Mouse (Mus musculus): ENCODE measurements around the gene Fndc11. TPM values are rescaled to one million over a fixed set of nuclear protein-coding genes. Genes with fewer than 3 reads are reported as not detected.

The Fndc11 gene
- total RNA-seq, 2 experiments from 2014 or later: not detected

DNA sequence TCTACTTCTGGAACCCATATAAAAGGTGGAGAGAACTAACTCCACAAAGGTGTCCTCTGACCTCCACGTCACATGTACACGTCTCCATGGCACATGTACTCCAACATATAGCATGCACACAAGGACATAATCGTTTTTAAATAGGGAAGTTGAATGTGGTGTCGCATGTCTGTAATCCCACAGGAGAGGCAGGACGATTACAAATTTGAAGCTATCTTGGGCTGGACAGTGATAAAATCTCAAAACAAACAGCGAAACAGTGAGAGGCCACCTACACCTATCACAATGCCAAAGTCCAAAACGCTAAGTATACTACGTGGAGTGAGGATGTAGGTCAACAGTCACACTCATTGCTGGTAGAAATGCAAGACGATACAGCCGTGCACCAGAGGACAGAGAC lies 29.4 kb downstream of the Fndc11 start:
- ATAC-seq (replicated peaks; ENCODE audit: poor library complexity, severe bottlenecking): no peak

DNA sequence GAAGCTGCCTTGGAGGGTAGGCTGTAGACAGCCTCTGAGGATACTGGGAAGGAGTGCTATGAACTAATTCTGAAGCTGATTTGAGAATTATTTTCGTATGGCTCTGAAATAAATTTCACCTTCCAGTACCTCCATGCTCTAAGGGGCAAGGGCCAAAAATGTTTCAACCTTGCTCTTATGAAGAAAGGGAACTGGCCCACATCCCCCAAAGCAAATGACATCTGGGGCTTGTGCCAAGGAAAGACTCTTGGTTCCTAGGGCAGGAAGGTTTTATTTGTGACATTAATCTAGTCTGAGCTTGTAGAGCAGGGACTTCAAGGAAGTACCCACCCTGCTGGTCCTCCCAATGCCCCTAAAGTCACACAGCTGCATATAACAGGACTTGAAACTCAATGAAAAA lies 32.0 kb downstream of the Fndc11 start:
- no peak for ATAC-seq (replicated peaks; ENCODE audit: poor library complexity, severe bottlenecking)

DNA sequence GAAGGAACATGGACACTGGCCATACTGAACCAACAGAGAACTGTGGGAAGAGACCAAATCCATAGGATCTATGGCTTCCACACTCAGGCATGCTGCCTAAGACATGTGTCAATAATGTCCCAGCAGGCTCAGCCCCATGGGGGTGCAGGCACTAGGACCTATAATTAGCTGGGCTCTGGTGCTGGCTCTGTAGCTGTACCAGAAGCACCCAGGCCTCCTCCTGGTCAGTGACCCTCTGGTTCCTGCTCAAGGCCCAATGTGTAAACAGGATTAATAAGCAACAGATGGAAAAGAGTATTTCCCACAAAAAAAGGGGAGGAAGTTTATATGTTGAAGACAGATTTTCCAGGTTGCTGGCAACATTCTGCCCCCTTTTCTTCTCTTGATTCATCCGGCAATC lies 33.4 kb downstream of the Fndc11 start:
- ATAC-seq (replicated peaks; ENCODE audit: poor library complexity, severe bottlenecking): no peak

DNA sequence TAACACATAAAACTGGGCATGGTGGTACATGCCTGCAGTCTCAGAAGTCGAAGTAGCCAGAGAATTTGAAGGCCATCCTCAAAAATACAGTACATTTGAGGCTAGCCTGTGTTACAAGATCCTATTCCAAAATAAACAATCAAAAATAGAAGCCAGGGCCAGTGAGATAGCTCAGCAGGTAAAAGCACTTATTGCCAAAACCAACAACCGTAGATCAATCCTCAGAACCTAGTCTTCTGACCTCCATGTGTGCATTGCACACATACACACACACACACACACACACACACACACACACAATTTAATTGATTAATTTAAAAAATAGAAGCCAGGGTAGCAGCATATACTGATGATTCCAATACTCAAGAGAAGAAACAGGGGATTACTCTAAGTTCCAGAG lies 47.0 kb downstream of the Fndc11 start:
- no peak for ATAC-seq (replicated peaks; ENCODE audit: poor library complexity, severe bottlenecking)

DNA sequence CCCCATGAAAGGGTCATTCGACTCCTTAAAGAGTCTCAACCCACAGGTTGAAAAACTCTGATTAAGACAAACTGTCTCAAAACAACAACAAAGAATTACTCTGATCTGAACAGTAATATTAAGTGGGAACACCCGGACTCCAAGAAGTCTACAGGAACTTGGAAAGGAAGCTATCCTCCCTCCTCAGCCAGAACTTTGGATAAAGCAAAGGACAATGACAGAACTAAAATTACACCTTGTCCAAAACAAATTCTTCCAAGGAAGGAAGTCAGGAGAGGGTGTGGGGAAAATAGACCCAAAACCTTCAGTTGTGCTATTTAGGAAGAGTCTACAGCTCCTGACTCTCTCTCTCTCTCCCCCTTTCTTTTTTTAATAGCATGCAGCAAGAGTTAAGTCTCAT lies 52.3 kb downstream of the Fndc11 start:
- no peak for ATAC-seq (replicated peaks; ENCODE audit: poor library complexity, severe bottlenecking)

Other genes starting within 250 kb of the Fndc11 start
- 1.6 TPM in 1 of 2 replicates, not detected in the other for gene Col20a1, start 233.5 kb upstream of the Fndc11 start, total RNA-seq (2014; fragmentation: Nextera tagmentation)
- 0.04 TPM in 1 of 2 replicates, not detected in the other for gene Col20a1, start 233.5 kb upstream of the Fndc11 start, total RNA-seq (2017)
- gene Chrna4, start 176.5 kb upstream of the Fndc11 start, total RNA-seq (2014; fragmentation: Nextera tagmentation): not detected in 2 replicates
- gene Chrna4, start 176.5 kb upstream of the Fndc11 start, total RNA-seq (2017): not detected in 2 replicates
- gene Kcnq2, start 84.7 kb upstream of the Fndc11 start, total RNA-seq (2014; fragmentation: Nextera tagmentation): not detected in 2 replicates
- not detected in 2 replicates for gene Kcnq2, start 84.7 kb upstream of the Fndc11 start, total RNA-seq (2017)
- gene Eef1a2, start 63.0 kb upstream of the Fndc11 start, total RNA-seq (2014; fragmentation: Nextera tagmentation): not detected in 2 replicates
- gene Eef1a2, start 63.0 kb upstream of the Fndc11 start, total RNA-seq (2017): not detected in 2 replicates
- gene Ppdpf, start 32.8 kb upstream of the Fndc11 start, total RNA-seq (2014; fragmentation: Nextera tagmentation): 82.3 and 90.4 TPM in 2 replicates
- 70.3 and 77.7 TPM in 2 replicates for gene Ppdpf, start 32.8 kb upstream of the Fndc11 start, total RNA-seq (2017)
- gene Ptk6, start 17.2 kb upstream of the Fndc11 start, total RNA-seq (2014; fragmentation: Nextera tagmentation): not detected in 2 replicates
- gene Ptk6, start 17.2 kb upstream of the Fndc11 start, total RNA-seq (2017): not detected in 2 replicates
- not detected in 2 replicates for gene Srms, start 6.8 kb upstream of the Fndc11 start, total RNA-seq (2014; fragmentation: Nextera tagmentation)
- not detected in 2 replicates for gene Srms, start 6.8 kb upstream of the Fndc11 start, total RNA-seq (2017)
- 5.6 and 6.1 TPM in 2 replicates for gene Helz2, start 22.0 kb downstream of the Fndc11 start, total RNA-seq (2014; fragmentation: Nextera tagmentation)
- gene Helz2, start 22.0 kb downstream of the Fndc11 start, total RNA-seq (2017): 3.0 and 6.0 TPM in 2 replicates
- gene Gmeb2, start 68.0 kb downstream of the Fndc11 start, total RNA-seq (2014; fragmentation: Nextera tagmentation): 11.8 and 15.3 TPM in 2 replicates
- gene Gmeb2, start 68.0 kb downstream of the Fndc11 start, total RNA-seq (2017): 10.4 and 16.5 TPM in 2 replicates
- not detected in 2 replicates for gene Stmn3, start 94.5 kb downstream of the Fndc11 start, total RNA-seq (2014; fragmentation: Nextera tagmentation)
- gene Stmn3, start 94.5 kb downstream of the Fndc11 start, total RNA-seq (2017): not detected in 2 replicates
- 63.9 and 85.0 TPM in 2 replicates for gene Rtel1, start 99.7 kb downstream of the Fndc11 start, total RNA-seq (2014; fragmentation: Nextera tagmentation)
- 30.1 and 47.5 TPM in 2 replicates for gene Rtel1, start 99.7 kb downstream of the Fndc11 start, total RNA-seq (2017)
- gene Zgpat, start 144.9 kb downstream of the Fndc11 start, total RNA-seq (2014; fragmentation: Nextera tagmentation): 12.8 and 18.3 TPM in 2 replicates
- gene Zgpat, start 144.9 kb downstream of the Fndc11 start, total RNA-seq (2017): 29.8 and 35.7 TPM in 2 replicates
- 34.1 and 43.2 TPM in 2 replicates for gene Arfrp1, start 145.4 kb downstream of the Fndc11 start, total RNA-seq (2014; fragmentation: Nextera tagmentation)
- 38.6 and 39.2 TPM in 2 replicates for gene Arfrp1, start 145.4 kb downstream of the Fndc11 start, total RNA-seq (2017)
- gene Lime1, start 160.1 kb downstream of the Fndc11 start, total RNA-seq (2014; fragmentation: Nextera tagmentation): 24.1 and 24.9 TPM in 2 replicates
- 6.9 and 20.8 TPM in 2 replicates for gene Lime1, start 160.1 kb downstream of the Fndc11 start, total RNA-seq (2017)
- 1.1 TPM in 1 of 2 replicates, not detected in the other for gene Zbtb46, start 239.4 kb downstream of the Fndc11 start, total RNA-seq (2014; fragmentation: Nextera tagmentation)
- 0.13 and 0.15 TPM in 2 replicates for gene Zbtb46, start 239.4 kb downstream of the Fndc11 start, total RNA-seq (2017)

Measured in granulocyte monocyte progenitor cell, adult 5-6 weeks (primary cell).